Mouse (Mus musculus) spleen, adult 12 weeks (tissue): ENCODE data around the gene Slc5a9.
"Not testable (repeated sequence)": the region's sequence is repeated elsewhere in the genome, so short reads cannot be mapped to it uniquely, and the experiment has no call there.

ENCODE experiments used
- DNase-seq: peaks from one replicate; pipeline ENCODE4 v3.0.0; 2022; ENCODE audit warnings: low spot score

The Slc5a9 gene

GRCm38 (mm10) chr4:111902775-111903174 lies at the start of gene Slc5a9:
Slc5a9 (minus strand) TSS chr4:111902918.
- DNase-seq, result no peak

- DNase-seq, result no peak
Observed at GRCm38 (mm10) chr4:111919092-111919491, 16.4 kb upstream of the Slc5a9 start, which contains the start of gene Skint8. Skint8 (plus strand) TSS chr4:111919392.

DNA sequence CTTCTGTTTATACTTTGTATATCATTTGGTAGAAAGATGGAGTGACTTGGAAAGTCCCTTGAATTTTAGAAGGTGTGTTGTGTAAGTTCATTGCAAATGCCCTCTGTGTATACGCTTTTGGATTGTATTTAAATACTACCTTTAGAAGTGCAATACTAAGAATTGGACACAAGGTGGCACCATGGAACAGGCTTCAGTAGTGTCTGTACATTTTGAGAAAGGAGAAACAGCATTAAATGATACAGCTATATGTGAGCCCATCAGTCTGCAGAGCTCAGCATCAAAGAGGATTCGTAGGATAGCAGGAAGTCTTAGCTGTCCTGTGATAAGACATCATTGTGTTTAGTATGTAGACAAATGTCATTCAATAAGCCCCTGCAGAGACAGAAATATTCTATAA lies 5.2 kb upstream of the Slc5a9 start:
- no peak for DNase-seq

DNA sequence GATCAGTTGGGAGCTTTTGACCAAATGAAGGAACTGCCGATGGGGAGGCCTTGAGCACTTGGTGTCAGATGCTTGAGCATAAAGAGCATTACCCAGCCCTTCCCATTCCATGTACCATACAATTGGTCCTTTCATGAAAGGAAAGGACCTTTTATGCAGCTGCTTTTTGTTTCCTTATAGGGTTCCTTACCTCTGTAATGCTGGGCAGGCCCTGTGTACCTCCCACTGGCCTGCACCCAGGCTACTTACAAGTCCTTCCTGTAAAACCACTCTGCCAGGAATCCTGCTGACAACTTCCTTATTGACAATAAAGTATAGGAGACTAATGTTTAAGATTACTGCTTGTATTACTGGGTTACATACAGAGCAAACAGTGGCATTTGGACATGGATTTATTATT lies 1.2 kb downstream of the Slc5a9 start:
- no peak for DNase-seq

DNA sequence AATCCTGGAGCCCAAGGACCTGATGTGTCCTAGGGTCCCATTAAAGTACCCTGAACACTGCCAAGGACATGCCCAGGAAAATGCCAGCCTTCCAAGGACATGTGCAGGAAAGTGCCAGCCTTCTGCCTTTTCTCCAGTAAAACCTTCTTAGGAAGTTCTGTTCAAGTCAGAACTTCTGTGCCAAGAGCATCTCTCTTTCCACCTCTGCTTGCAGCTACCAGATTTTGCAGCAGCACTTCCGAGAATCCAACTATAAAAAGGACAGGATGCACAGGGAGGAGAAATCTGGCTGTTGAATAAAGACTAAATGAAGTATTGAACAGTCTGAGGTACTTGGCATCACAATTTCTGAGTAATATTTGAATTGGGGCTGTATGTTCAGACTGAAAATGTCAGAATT lies 2.2 kb downstream of the Slc5a9 start:
- not testable (repeated sequence) for DNase-seq

DNA sequence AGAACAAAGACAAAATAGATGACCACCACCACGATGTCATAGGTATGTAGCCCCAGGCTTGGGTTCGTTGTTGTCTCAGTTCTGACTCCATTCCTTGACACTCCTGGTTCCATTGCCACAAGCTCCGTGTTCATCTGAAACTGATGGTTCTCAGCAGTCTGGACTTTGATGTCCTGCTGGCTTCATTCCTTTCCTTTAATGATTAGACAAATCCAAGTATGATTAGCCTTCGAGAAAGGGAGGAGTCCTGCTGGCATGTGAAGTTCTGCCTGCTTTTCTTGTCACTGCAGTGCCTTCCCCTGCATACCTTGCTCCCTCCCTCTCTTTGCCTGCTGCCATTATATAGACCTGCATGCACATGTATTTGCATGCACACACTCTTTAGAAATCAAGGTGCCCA lies 4.2 kb downstream of the Slc5a9 start:
- DNase-seq, result no peak

GRCm38 (mm10) chr4:111897755-111898154 lies 5.0 kb downstream of the Slc5a9 start:
- DNase-seq, result no peak

DNA sequence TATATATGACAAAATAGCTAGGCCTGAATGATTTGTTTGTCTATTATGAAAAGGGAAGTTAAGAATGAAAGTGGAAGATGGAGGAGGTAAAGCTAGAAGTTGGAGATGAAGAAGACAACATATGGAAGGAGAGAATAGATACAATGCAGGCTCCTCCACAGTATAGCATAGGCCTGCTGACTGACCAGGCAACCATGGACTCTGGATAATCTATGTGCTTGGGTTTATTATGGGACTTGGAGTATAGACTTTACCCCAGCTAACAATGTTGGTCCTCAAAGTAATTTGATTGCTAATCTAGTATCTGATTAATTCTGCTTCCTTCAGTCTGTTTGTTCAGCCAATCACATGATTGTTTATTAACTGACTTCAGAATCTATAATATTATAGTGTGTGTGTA lies 10.6 kb downstream of the Slc5a9 start:
- no peak for DNase-seq

- peak; percentile 36 for DNase-seq
Observed at GRCm38 (mm10) chr4:111886607-111887006, 16.1 kb downstream of the Slc5a9 start.

GRCm38 (mm10) chr4:111886018-111886417 lies 16.7 kb downstream of the Slc5a9 start:
- DNase-seq, result peak; percentile 22

- no peak for DNase-seq
Observed at GRCm38 (mm10) chr4:111883543-111883942, 19.2 kb downstream of the Slc5a9 start.

- DNase-seq, result no peak
Observed at GRCm38 (mm10) chr4:111880112-111880875, 22.4 kb downstream of the Slc5a9 start.

DNA sequence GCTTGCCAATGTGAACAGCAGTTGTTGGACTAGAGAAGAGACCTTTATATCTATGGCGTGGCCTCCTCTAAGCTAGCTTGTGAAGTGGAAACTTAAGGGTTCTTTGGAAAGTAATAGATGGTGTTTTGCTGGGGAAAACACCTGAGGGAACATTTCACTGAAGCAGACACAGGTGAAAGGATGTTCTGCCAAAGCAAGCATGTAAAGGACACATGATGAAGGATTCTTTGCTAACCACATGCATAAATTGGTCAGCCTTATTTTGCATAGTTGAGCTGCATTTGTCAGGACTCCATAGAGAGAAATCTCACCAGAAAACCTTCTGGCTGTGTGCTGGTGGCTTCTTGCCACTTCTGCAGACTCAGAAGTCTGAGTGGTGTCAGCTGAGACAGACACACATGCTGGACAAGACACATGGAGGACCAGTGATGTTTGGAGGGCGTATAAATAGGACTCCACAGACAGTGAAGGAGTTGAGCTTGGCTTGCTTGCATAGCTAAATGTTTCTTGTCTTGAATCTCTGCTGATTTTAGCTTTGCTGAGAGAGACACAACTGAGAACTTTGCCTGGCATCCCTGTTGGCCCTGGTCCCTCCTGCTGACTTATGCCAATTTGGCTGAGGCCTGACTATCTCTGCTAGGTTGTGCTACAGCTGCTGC lies 34.8 kb downstream of the Slc5a9 start:
- DNase-seq, result no peak

DNA sequence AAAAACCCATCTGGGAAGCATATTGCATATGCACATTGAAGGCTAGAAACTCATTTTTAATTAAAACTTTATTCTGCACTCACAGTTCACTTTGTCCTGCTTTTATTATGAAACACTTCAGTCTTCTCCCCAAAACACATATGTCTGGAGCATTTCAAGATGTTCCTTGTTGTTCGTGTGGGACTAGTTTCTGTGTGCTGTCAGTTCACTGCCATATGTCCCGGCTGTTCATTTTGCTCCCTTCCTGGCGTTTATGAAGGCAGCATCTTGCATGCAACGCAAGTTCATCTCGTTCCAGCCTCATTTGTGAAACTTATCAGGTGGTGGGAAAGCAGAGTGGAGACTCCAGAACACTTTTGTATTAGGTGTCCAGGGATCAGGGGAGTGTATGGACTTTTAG lies 36.0 kb downstream of the Slc5a9 start:
- no peak for DNase-seq

DNA sequence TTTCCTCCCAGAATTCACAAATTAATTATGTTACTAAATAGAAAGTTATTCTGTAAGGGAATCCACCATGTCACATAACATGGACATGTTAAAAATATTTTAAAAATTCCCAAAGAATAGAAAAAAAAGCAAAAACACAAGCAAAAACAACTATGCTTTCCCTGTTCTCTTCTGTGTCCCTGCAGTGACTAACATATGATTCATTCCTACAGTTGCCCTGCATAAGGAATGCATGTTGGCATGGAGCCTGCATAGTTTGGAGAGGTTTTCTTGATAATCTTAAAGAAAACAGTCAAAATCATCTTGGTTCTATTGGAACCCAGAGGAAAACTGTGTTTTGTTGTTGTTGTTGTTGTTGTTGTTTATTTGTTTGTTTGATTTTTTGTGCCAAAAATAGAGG lies 50.1 kb downstream of the Slc5a9 start:
- DNase-seq, result no peak

DNA sequence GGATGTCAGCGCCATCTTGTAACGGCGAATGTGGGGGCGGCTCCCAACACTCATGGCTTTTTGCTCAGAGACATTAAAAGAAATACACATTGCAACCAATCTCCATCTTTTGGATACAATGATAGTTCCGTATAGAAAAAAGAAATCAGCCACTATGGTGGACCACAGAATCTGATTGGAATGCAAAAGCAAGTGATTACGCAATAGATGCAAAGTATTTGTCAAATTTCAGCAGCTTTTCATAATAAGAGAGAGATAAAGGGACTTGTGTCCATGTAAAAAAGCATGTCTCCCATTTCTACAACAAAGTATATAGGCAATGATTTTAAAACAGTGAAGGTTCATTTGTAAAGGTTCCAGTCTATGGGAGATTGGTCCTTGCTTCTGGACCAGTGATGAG lies 63.8 kb downstream of the Slc5a9 start:
- DNase-seq, result no peak
